In genomic region chr3:37157082-37157481, GRCm38 (mm10) we compare ENCODE assay signal across 22 mouse cellular contexts. TPM values are rescaled to one million over a fixed set of nuclear protein-coding genes. Genes with fewer than 3 reads are reported as not detected.
DNase-seq lines count a peak whose midpoint lies in the region; ATAC-seq and TF ChIP-seq lines count a peak whose summit lies in the region.
"Had no signal": no experiment of that assay in that cellular context is flagged by ENCODE, and none has a peak within 500 bp of the region (broad histone marks: within the 10 kb centered on the region; RNA-seq: fewer than 3 reads in every experiment).

No protein-coding gene starts in this region.

- H3K27me3 ChIP-seq in liver, embryonic 14.5 days (ENCODE audit: control insufficient read depth, insufficient read depth, low read length): no peaks in the 10 kb centered on the region
- H3K27me3 ChIP-seq: embryonic facial prominence, embryonic 15.5 days; hindbrain, embryonic 13.5 days; intestine, embryonic 15.5 days; kidney, embryonic 15.5 days had no signal

- peak; percentile 2 for DNase-seq in heart, postnatal 4 days
- no peak for DNase-seq in heart, postnatal 25 days (ENCODE audit: low spot score)
- peak; percentile 45 for DNase-seq in c-Kit-positive CD71-positive TER-119-positive erythroid progenitor cells, embryonic 14.5 days (ENCODE audit: low spot score)
- peak; percentile 43 to 50 (median 46) for DNase-seq in liver, embryonic 14.5 days (ENCODE audit: low read depth in 3 of 3, low spot score in 3 of 3)
- DNase-seq in naive thymus-derived CD4-positive, alpha-beta T cell, adult 2 months (ENCODE audit: low read depth): peak; percentile 58
- DNase-seq in spleen, postnatal 4 days (ENCODE audit: low spot score in 2 of 2): no peak
- DNase-seq in layer of hippocampus, adult 2 months (ENCODE audit: low spot score in 2 of 2): no peak
- DNase-seq: adrenal gland, postnatal 10 days; cerebellum, adult 9-10 months; embryo, embryonic 11 days; gastrocnemius, postnatal 10 days; left cerebral cortex, postnatal 4 days; lung, embryonic 14.5 days; right cerebral cortex, postnatal 4 days; thymus, adult 2 months had no signal

- H3K9ac ChIP-seq in liver, embryonic 14.5 days (replicated peaks): no peak overlapping the region
- H3K9ac ChIP-seq: embryonic facial prominence, embryonic 15.5 days; hindbrain, embryonic 13.5 days; intestine, embryonic 15.5 days; kidney, embryonic 15.5 days; lung, embryonic 14.5 days had no signal

- ATAC-seq in liver, embryonic 14.5 days (ENCODE audit: insufficient read depth): peak; percentile 79
- ATAC-seq: intestine, embryonic 15.5 days had no signal

- no peaks in the 10 kb centered on the region for H3K36me3 ChIP-seq in liver, embryonic 14.5 days (replicated peaks; ENCODE audit: control insufficient read depth, insufficient read depth, low read depth)
- H3K36me3 ChIP-seq: embryonic facial prominence, embryonic 15.5 days; forebrain, embryonic 10.5 days; G1E; hindbrain, embryonic 13.5 days; intestine, embryonic 15.5 days; kidney, embryonic 15.5 days had no signal

- peak overlapping the region; percentile 39 for H3K4me2 ChIP-seq in liver, embryonic 14.5 days (ENCODE audit: low read depth)
- H3K4me2 ChIP-seq: embryonic facial prominence, embryonic 15.5 days; hindbrain, embryonic 13.5 days; intestine, embryonic 15.5 days; kidney, embryonic 15.5 days; lung, embryonic 14.5 days had no signal

- H3K27ac ChIP-seq in liver, embryonic 14.5 days: peak overlapping the region; percentile 61
- H3K27ac ChIP-seq in layer of hippocampus, adult 2 months: no peak overlapping the region
- H3K27ac ChIP-seq: embryonic facial prominence, embryonic 15.5 days; forebrain, embryonic 10.5 days; hindbrain, embryonic 13.5 days; intestine, embryonic 15.5 days; kidney, embryonic 15.5 days had no signal

- H3K9me3 ChIP-seq in liver, embryonic 14.5 days (ENCODE audit: control insufficient read depth, low read length): no peaks in the 10 kb centered on the region
- H3K9me3 ChIP-seq: embryonic facial prominence, embryonic 15.5 days; forebrain, embryonic 10.5 days; G1E; hindbrain, embryonic 13.5 days; intestine, embryonic 15.5 days; kidney, embryonic 15.5 days had no signal

- no peak for TF ChIP-seq CTCF in liver, embryonic 14.5 days (IDR thresholded peaks at IDR 0.05; ENCODE audit: low read depth)
- no peak for TF ChIP-seq CTCF in layer of hippocampus, adult 2 months (conservative IDR thresholded peaks at IDR 0.05)

- H3K4me3 ChIP-seq in liver, embryonic 14.5 days (ENCODE audit: insufficient read depth in 1 of 2, low read depth in 2 of 2, low read length in 2 of 2): no peak overlapping the region
- no peak overlapping the region for H3K4me3 ChIP-seq in layer of hippocampus, adult 2 months
- H3K4me3 ChIP-seq: embryonic facial prominence, embryonic 15.5 days; forebrain, embryonic 10.5 days; hindbrain, embryonic 13.5 days; intestine, embryonic 15.5 days; kidney, embryonic 15.5 days had no signal

- no peak for TF ChIP-seq EP300 in liver, embryonic 14.5 days (IDR thresholded peaks at IDR 0.05; ENCODE audit: low read depth)

- intact Hi-C loops in heart, postnatal 25 days (cut with DNase I): no loop called here

- 17% methylated on average over 8 of the region's 8 CpGs for WGBS in liver, embryonic 14.5 days (ENCODE audit: insufficient replicate concordance)

- peaks cover 15 to 32% of the 10 kb centered on the region in 2 experiments for H3K4me1 ChIP-seq in liver, embryonic 14.5 days (replicated peaks; ENCODE audit: control insufficient read depth in 2 of 2, insufficient read depth in 2 of 2, low read length in 1 of 2)
- H3K4me1 ChIP-seq: embryonic facial prominence, embryonic 15.5 days; hindbrain, embryonic 13.5 days; intestine, embryonic 15.5 days; kidney, embryonic 15.5 days had no signal

RNA-seq across cellular contexts. Expression of gene Il2, which starts 31.3 kb away (rescaled TPM):
- total RNA-seq in heart, postnatal 4 days (2021): not detected
- total RNA-seq in heart, postnatal 25 days (2021): not detected
- 0.03 and 0.05 TPM in 2 replicates for polyA plus RNA-seq in liver, embryonic 14.5 days (2012; rRNA removed)
- polyA plus RNA-seq in liver, embryonic 14.5 days (2014; fragmentation: Nextera tagmentation; extraction: Ambion mirVana): 0.09 and 0.21 TPM in 2 replicates
- not detected for total RNA-seq in layer of hippocampus, adult 2 months (2021)
- total RNA-seq: adrenal gland, postnatal 10 days; G1E; gastrocnemius, postnatal 10 days; left cerebral cortex, postnatal 4 days had no signal
- polyA plus RNA-seq: C2C12; G1E; kidney, embryonic 15.5 days; thymus, adult 2 months had no signal

Comparison
In these comparisons a context has a peak if more than half of its experiments do, and no peak if none do; other contexts are left out.
1. DNase-seq: peak in heart, postnatal 4 days (single experiment), c-Kit-positive CD71-positive TER-119-positive erythroid progenitor cells, embryonic 14.5 days (single experiment), liver, embryonic 14.5 days (3 of 3) and naive thymus-derived CD4-positive, alpha-beta T cell, adult 2 months (single experiment); none in heart, postnatal 25 days (single experiment), spleen, postnatal 4 days (0 of 2) and layer of hippocampus, adult 2 months (0 of 2).